ENCODE assay signal across 12 mouse cellular contexts in the genomic region with DNA sequence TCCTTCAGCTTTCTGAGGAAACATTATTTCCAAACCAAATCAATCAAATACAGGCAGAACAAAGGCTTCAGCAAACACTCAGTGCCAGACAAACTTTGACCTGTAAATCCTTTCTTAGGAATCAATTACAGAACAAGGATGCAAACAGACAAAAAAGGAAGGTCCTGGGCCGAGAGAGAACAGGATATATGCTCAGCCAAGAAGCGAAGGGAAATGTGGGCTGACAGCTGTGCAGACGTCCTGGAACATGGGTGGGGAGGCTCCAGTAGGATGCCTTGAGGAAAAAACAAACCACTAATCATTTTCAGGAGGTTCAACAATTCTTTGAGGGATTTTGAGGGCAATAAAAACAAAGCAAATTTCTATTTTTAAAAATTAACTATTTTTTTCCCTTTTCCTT. TPM values are rescaled to one million over a fixed set of nuclear protein-coding genes. Genes with fewer than 3 reads are reported as not detected.
DNase-seq lines count a peak whose midpoint lies in the region; ATAC-seq and TF ChIP-seq lines count a peak whose summit lies in the region.
"Had no signal": no experiment of that assay in that cellular context is flagged by ENCODE, and none has a peak within 500 bp of the region (broad histone marks: within the 10 kb centered on the region; RNA-seq: fewer than 3 reads in every experiment).

No protein-coding gene starts in this region.

- H3K4me3 ChIP-seq in embryonic facial prominence, embryonic 14.5 days (ENCODE audit: low read depth, low read length) = no peak overlapping the region
- no peak overlapping the region for H3K4me3 ChIP-seq in embryonic facial prominence, embryonic 10.5 days
- H3K4me3 ChIP-seq in lung, adult 2 months (replicated peaks; ENCODE audit: extremely low read depth, low read depth, low read length) = no peak overlapping the region
- H3K4me3 ChIP-seq in lung, embryonic 14.5 days (ENCODE audit: low read depth, low read length) = no peak overlapping the region
- H3K4me3 ChIP-seq in thymus, adult 2 months (ENCODE audit: control insufficient read depth, insufficient read depth, low read length) = no peak overlapping the region
- H3K4me3 ChIP-seq: hindbrain, embryonic 15.5 days had no signal

- H3K9ac ChIP-seq in embryonic facial prominence, embryonic 14.5 days (ENCODE audit: low read depth, low read length) = no peak overlapping the region
- H3K9ac ChIP-seq in lung, embryonic 14.5 days = no peak overlapping the region
- H3K9ac ChIP-seq: hindbrain, embryonic 15.5 days had no signal

- H3K36me3 ChIP-seq in embryonic facial prominence, embryonic 14.5 days (ENCODE audit: control insufficient read depth, insufficient read depth, low read length) = no peaks in the 10 kb centered on the region
- no peaks in the 10 kb centered on the region for H3K36me3 ChIP-seq in embryonic facial prominence, embryonic 10.5 days (replicated peaks)
- H3K36me3 ChIP-seq in lung, embryonic 14.5 days (ENCODE audit: insufficient read depth) = no peaks in the 10 kb centered on the region
- H3K36me3 ChIP-seq in thymus, adult 2 months (ENCODE audit: control insufficient read depth, insufficient read depth, low read length) = no peaks in the 10 kb centered on the region
- H3K36me3 ChIP-seq: hindbrain, embryonic 15.5 days had no signal

- 20% methylated on average over 3 of the region's 3 CpGs for WGBS in embryonic facial prominence, embryonic 14.5 days
- WGBS in embryonic facial prominence, embryonic 10.5 days = 39% methylated on average over 3 of the region's 3 CpGs
- WGBS in lung, adult 2 months = 18% methylated on average over 3 of the region's 3 CpGs
- WGBS in lung, embryonic 14.5 days = 4% methylated on average over 3 of the region's 3 CpGs
- WGBS in thymus, adult 2 months = 58% methylated on average over 3 of the region's 3 CpGs

- H3K4me1 ChIP-seq in embryonic facial prominence, embryonic 14.5 days (ENCODE audit: control insufficient read depth, insufficient read depth, low read length) = no peaks in the 10 kb centered on the region; the same call in 1 of the 2 replicates
- peaks cover 8% of the 10 kb centered on the region for H3K4me1 ChIP-seq in embryonic facial prominence, embryonic 10.5 days
- peaks cover 11% of the 10 kb centered on the region for H3K4me1 ChIP-seq in lung, adult 2 months (ENCODE audit: control insufficient read depth, insufficient read depth, low read length)
- no peaks in the 10 kb centered on the region for H3K4me1 ChIP-seq in lung, embryonic 14.5 days (ENCODE audit: insufficient read depth)
- no peaks in the 10 kb centered on the region for H3K4me1 ChIP-seq in thymus, adult 2 months (replicated peaks; ENCODE audit: control insufficient read depth, insufficient read depth, low read length)
- H3K4me1 ChIP-seq: hindbrain, embryonic 15.5 days had no signal

- no peak overlapping the region for H3K4me2 ChIP-seq in embryonic facial prominence, embryonic 14.5 days (ENCODE audit: low read depth, low read length)
- no peak overlapping the region for H3K4me2 ChIP-seq in lung, embryonic 14.5 days
- H3K4me2 ChIP-seq: hindbrain, embryonic 15.5 days had no signal

- TF ChIP-seq CTCF in lung, adult 2 months (IDR thresholded peaks at IDR 0.05; ENCODE audit: insufficient read depth, low read length) = no peak
- TF ChIP-seq CTCF in lung, embryonic 14.5 days (IDR thresholded peaks at IDR 0.05; ENCODE audit: low read depth) = no peak
- TF ChIP-seq CTCF in thymus, adult 2 months (IDR thresholded peaks at IDR 0.05; ENCODE audit: borderline replicate concordance, control insufficient read depth, extremely low read depth, insufficient read depth, low read length, poor library complexity) = no peak

- ATAC-seq in embryonic facial prominence, embryonic 14.5 days (ENCODE audit: low read depth) = no peak
- peak; percentile 70; the same call in 1 of the 2 replicates for ATAC-seq in lung, embryonic 14.5 days (ENCODE audit: insufficient read depth)

- H3K9me3 ChIP-seq in embryonic facial prominence, embryonic 14.5 days (ENCODE audit: control insufficient read depth, low read length) = no peaks in the 10 kb centered on the region
- H3K9me3 ChIP-seq in embryonic facial prominence, embryonic 10.5 days = no peaks in the 10 kb centered on the region
- H3K9me3 ChIP-seq in lung, embryonic 14.5 days (ENCODE audit: low read depth, low read length) = no peaks in the 10 kb centered on the region
- H3K9me3 ChIP-seq: hindbrain, embryonic 15.5 days had no signal

- H3K27ac ChIP-seq in embryonic facial prominence, embryonic 14.5 days (replicated peaks; ENCODE audit: low read depth, low read length) = no peak overlapping the region; the same call in 1 of the 2 replicates
- H3K27ac ChIP-seq in embryonic facial prominence, embryonic 10.5 days (replicated peaks) = no peak overlapping the region
- H3K27ac ChIP-seq in lung, embryonic 14.5 days (ENCODE audit: low read depth) = no peak overlapping the region
- H3K27ac ChIP-seq in thymus, adult 2 months (ENCODE audit: control insufficient read depth, insufficient read depth, low read length) = no peak overlapping the region
- H3K27ac ChIP-seq: hindbrain, embryonic 15.5 days; macrophage had no signal

- DNase-seq in embryonic facial prominence, embryonic 14.5 days (ENCODE audit: low spot score) = peak; percentile 56
- DNase-seq in embryonic facial prominence, embryonic 10.5 days (ENCODE audit: low spot score) = no peak
- peak; percentile 49 to 71 for DNase-seq in lung, adult 18-20 months
- DNase-seq in lung, adult 2 months = no peak
- peak; percentile 61 for DNase-seq in lung, embryonic 14.5 days
- no peak for DNase-seq in thymus, adult 2 months
- no peak for DNase-seq in frontal cortex, postnatal 10 days (ENCODE audit: low spot score in 2 of 2)
- no peak for DNase-seq in spleen, postnatal 4 days (ENCODE audit: low spot score in 2 of 2)
- DNase-seq: cerebellum, adult 9-11 months; thymus, postnatal 36 days had no signal

- H3K27me3 ChIP-seq in embryonic facial prominence, embryonic 14.5 days (replicated peaks; ENCODE audit: control insufficient read depth, insufficient read depth, low read length) = no peaks in the 10 kb centered on the region
- no peaks in the 10 kb centered on the region for H3K27me3 ChIP-seq in embryonic facial prominence, embryonic 10.5 days (replicated peaks; ENCODE audit: low read depth, poor library complexity, severe bottlenecking)
- H3K27me3 ChIP-seq in lung, embryonic 14.5 days (ENCODE audit: insufficient read depth, low read length) = no peaks in the 10 kb centered on the region
- no peaks in the 10 kb centered on the region for H3K27me3 ChIP-seq in thymus, adult 2 months (ENCODE audit: control insufficient read depth, insufficient read depth, low read length)
- H3K27me3 ChIP-seq: hindbrain, embryonic 15.5 days had no signal

- TF ChIP-seq POLR2A in lung, adult 2 months (IDR thresholded peaks at IDR 0.05; ENCODE audit: borderline replicate concordance, extremely low read depth, low read depth, low read length) = no peak
- no peak for TF ChIP-seq POLR2A in thymus, adult 2 months (IDR thresholded peaks at IDR 0.05; ENCODE audit: control insufficient read depth, extremely low read depth, insufficient read depth, low read length, poor library complexity)

RNA-seq across cellular contexts. Expression of gene Fam117b, which starts 10.2 kb away (rescaled TPM):
- polyA plus RNA-seq in embryonic facial prominence, embryonic 14.5 days (2014; fragmentation: Nextera tagmentation; extraction: Ambion mirVana) = 10.7 and 11.8 TPM in 2 replicates
- 11.2 and 11.5 TPM in 2 replicates for polyA plus RNA-seq in embryonic facial prominence, embryonic 10.5 days (2016; fragmentation: Nextera tagmentation; extraction: Ambion mirVana)
- polyA plus RNA-seq in lung, adult 2 months (2012; rRNA removed) = 18.8 and 28.6 TPM in 2 replicates
- polyA plus RNA-seq in lung, embryonic 14.5 days (2014; fragmentation: Nextera tagmentation; extraction: Ambion mirVana) = 18.7 TPM in 2 replicates
- polyA plus RNA-seq in thymus, adult 2 months (2012; rRNA removed) = 9.7 and 13.2 TPM in 2 replicates

Comparison
In these comparisons a context has a peak if more than half of its experiments do, and no peak if none do; other contexts are left out.
1. DNase-seq: peak in embryonic facial prominence, embryonic 14.5 days (single experiment), lung, adult 18-20 months (2 of 2) and lung, embryonic 14.5 days (single experiment); none in embryonic facial prominence, embryonic 10.5 days (single experiment), lung, adult 2 months (single experiment), thymus, adult 2 months (single experiment), frontal cortex, postnatal 10 days (0 of 2) and spleen, postnatal 4 days (0 of 2).